Mouse (Mus musculus) A20 (cell line): Measurements from ENCODE around the gene Ints3.

ENCODE experiments used
- DNase-seq: peaks from one replicate; pipeline ENCODE4 v3.0.0-alpha.2; 2011; ENCODE audit warnings: low read depth, low spot score

The Ints3 gene

GRCm38 (mm10) chr3:90445417-90446200, 12.2 kb upstream of the Ints3 start:
- DNase-seq, result no peak

- no peak for DNase-seq
These were observed 10.6 kb upstream of the Ints3 start for GRCm38 (mm10) chr3:90443977-90444376.

- DNase-seq, result no peak
These were observed 7.3 kb upstream of the Ints3 start for GRCm38 (mm10) chr3:90440756-90441155.

- no peak for DNase-seq
These were observed 3.7 kb upstream of the Ints3 start for GRCm38 (mm10) chr3:90437131-90437530.

- DNase-seq, result no peak
These were observed 780 bp upstream of the Ints3 start for GRCm38 (mm10) chr3:90434073-90434730.

- DNase-seq, result no peak
These were observed 607 bp downstream of the Ints3 start for GRCm38 (mm10) chr3:90432811-90433219.

GRCm38 (mm10) chr3:90432348-90432747, 1.1 kb downstream of the Ints3 start:
- DNase-seq, result peak; percentile 55

- no peak for DNase-seq
These were observed 3.8 kb downstream of the Ints3 start for GRCm38 (mm10) chr3:90429576-90429975.

GRCm38 (mm10) chr3:90428186-90428585, 5.2 kb downstream of the Ints3 start:
- DNase-seq, result no peak

- DNase-seq, result no peak
These were observed 5.8 kb downstream of the Ints3 start for GRCm38 (mm10) chr3:90427574-90427973.

GRCm38 (mm10) chr3:90425499-90425898, 7.9 kb downstream of the Ints3 start:
- DNase-seq, result no peak

- DNase-seq, result no peak
These were observed 9.9 kb downstream of the Ints3 start for GRCm38 (mm10) chr3:90423549-90423948.

- DNase-seq, result no peak
These were observed 12.7 kb downstream of the Ints3 start for GRCm38 (mm10) chr3:90420696-90421095.

- DNase-seq, result no peak
These were observed 20.4 kb downstream of the Ints3 start for GRCm38 (mm10) chr3:90413011-90413396.

- peak; percentile 65 for DNase-seq
These were observed 21.0 kb downstream of the Ints3 start for GRCm38 (mm10) chr3:90412312-90413010.

GRCm38 (mm10) chr3:90408721-90409120, 24.7 kb downstream of the Ints3 start:
- no peak for DNase-seq

GRCm38 (mm10) chr3:90406414-90406813, 27.0 kb downstream of the Ints3 start:
- no peak for DNase-seq

- DNase-seq, result no peak
These were observed 28.8 kb downstream of the Ints3 start for GRCm38 (mm10) chr3:90404609-90405008.

- DNase-seq, result no peak
These were observed 29.3 kb downstream of the Ints3 start for GRCm38 (mm10) chr3:90404121-90404520.

GRCm38 (mm10) chr3:90400993-90401392, 32.4 kb downstream of the Ints3 start:
- DNase-seq, result no peak

- no peak for DNase-seq
These were observed 37.8 kb downstream of the Ints3 start for GRCm38 (mm10) chr3:90395629-90396028.

GRCm38 (mm10) chr3:90392661-90393060, 40.8 kb downstream of the Ints3 start:
- DNase-seq, result no peak

GRCm38 (mm10) chr3:90391941-90392340, 41.5 kb downstream of the Ints3 start:
- DNase-seq, result no peak
